Mouse (Mus musculus): ENCODE results near the gene Gbf1. TPM values are rescaled to one million over a fixed set of nuclear protein-coding genes. Genes with fewer than 3 reads are reported as not detected.
A peak's percentile ranks its signal among the peaks of the same experiment; 100 is the strongest.

The Gbf1 gene
- total and polyA plus RNA-seq, 3 experiments = 33.4 to 292 (median 111) TPM

GRCm38 (mm10) chr19:46131694-46132525 is 20.4 kb upstream of the Gbf1 start, which contains the start of gene Elovl3:
Elovl3 (plus strand) TSS chr19:46131897.
- no peak for TF ChIP-seq GATA2 (IDR thresholded peaks at IDR 0.05; ENCODE audit: borderline replicate concordance, low read depth, low read length)
- TF ChIP-seq CTCF (IDR thresholded peaks at IDR 0.05; ENCODE audit: low read depth, low read length) = no peak
- no peak for TF ChIP-seq TAL1 (conservative IDR thresholded peaks at IDR 0.05; ENCODE audit: low read depth, low read length)
- no peak for TF ChIP-seq POLR2AphosphoS5 (IDR thresholded peaks at IDR 0.05; ENCODE audit: insufficient replicate concordance, low read depth, low read length)
- TF ChIP-seq GATA1 (IDR thresholded peaks at IDR 0.05; ENCODE audit: borderline replicate concordance, low read length) = no peak
- Histone ChIP-seq H3K27me3 (ENCODE audit: insufficient read depth, low read length) (peaks cover 44% of the 10 kb centered on the region), H3K4me3 (ENCODE audit: low read depth, low read length) (no peak within 1 kb of the TSS), H3K36me3 (replicated peaks) (no peaks in the 10 kb centered on the region), H3K4me1 (ENCODE audit: insufficient read depth, low read depth, low read length) (peaks cover 14% of the 10 kb centered on the region), H3K9me3 (replicated peaks) (peaks cover 10% of the 10 kb centered on the region)
- DNase-seq (ENCODE audit: low spot score) = no peak
- no peak for ATAC-seq (ENCODE audit: extremely low read depth, insufficient number of reproducible peaks, low FRiP score, poor library complexity, severe bottlenecking)

DNA sequence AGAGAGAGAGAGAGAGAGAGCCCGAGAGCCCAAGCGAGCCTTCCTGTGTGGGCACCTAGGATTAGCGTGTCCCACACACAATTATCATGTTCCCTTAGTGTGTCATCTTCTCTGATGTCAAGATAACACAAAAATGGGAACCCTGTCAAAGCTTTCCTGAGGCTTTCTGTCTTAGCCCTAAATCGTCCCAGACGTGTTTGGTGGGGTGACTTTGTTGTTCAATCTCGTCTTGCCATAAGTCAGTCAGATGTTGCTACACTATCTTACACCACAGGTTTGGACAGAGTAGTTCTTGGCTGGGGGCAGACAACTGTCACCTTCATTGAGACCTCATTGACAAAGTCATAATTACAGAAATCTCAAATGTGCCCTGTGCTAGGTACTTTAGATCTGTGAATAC is 19.7 kb upstream of the Gbf1 start:
- no peak for TF ChIP-seq GATA2 (IDR thresholded peaks at IDR 0.05; ENCODE audit: borderline replicate concordance, low read depth, low read length)
- no peak for TF ChIP-seq POLR2AphosphoS5 (IDR thresholded peaks at IDR 0.05; ENCODE audit: insufficient replicate concordance, low read depth, low read length)
- TF ChIP-seq CTCF (IDR thresholded peaks at IDR 0.05; ENCODE audit: low read depth, low read length) = no peak
- no peak for TF ChIP-seq GATA1 (IDR thresholded peaks at IDR 0.05; ENCODE audit: borderline replicate concordance, low read length)
- no peak for TF ChIP-seq TAL1 (conservative IDR thresholded peaks at IDR 0.05; ENCODE audit: low read depth, low read length)
- H3K4me1 ChIP-seq (ENCODE audit: insufficient read depth, low read depth, low read length) = peaks cover 17% of the 10 kb centered on the region
- peaks cover 48% of the 10 kb centered on the region for H3K27me3 ChIP-seq (ENCODE audit: insufficient read depth, low read length)
- no peak overlapping the region for H3K4me3 ChIP-seq (ENCODE audit: low read depth, low read length)
- peaks cover 10% of the 10 kb centered on the region for H3K9me3 ChIP-seq (replicated peaks)
- ATAC-seq (ENCODE audit: extremely low read depth, insufficient number of reproducible peaks, low FRiP score, poor library complexity, severe bottlenecking) (no peak), DNase-seq (ENCODE audit: low spot score) (no peak)
- no peaks in the 10 kb centered on the region for H3K36me3 ChIP-seq (replicated peaks)

DNA sequence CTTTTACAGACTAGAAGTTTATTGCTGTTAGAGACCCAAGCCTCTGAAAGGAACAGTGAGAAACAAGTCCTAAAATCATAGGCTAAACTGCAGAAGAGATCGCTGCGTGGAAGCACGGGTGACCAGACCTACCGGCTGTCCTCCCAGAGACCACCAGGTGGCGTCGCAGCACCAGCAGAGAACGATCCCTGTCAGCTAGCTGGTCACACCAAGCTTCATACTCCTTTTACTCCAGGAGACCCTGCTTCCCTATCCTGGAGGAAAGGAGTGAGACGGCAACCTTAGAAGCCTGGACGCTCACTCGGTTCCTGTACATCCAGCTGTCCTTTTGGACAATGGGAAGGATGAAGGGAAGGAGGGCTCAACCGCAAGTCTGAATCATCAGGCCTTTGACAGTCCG is 17.0 kb upstream of the Gbf1 start:
- peaks cover 54% of the 10 kb centered on the region for H3K27me3 ChIP-seq (ENCODE audit: insufficient read depth, low read length)
- H3K9me3 ChIP-seq (replicated peaks) = peaks cover 10% of the 10 kb centered on the region
- DNase-seq (ENCODE audit: low spot score) (peak; percentile 45), ATAC-seq (ENCODE audit: extremely low read depth, insufficient number of reproducible peaks, low FRiP score, poor library complexity, severe bottlenecking) (peak; percentile 34; the same call in 1 of the 2 replicates)
- H3K36me3 ChIP-seq (replicated peaks) = no peaks in the 10 kb centered on the region
- peaks cover 17% of the 10 kb centered on the region for H3K4me1 ChIP-seq (ENCODE audit: insufficient read depth, low read depth, low read length)
- no peak overlapping the region for H3K4me3 ChIP-seq (ENCODE audit: low read depth, low read length)
- TF ChIP-seq GATA2 (IDR thresholded peaks at IDR 0.05; ENCODE audit: borderline replicate concordance, low read depth, low read length) = no peak
- no peak for TF ChIP-seq POLR2AphosphoS5 (IDR thresholded peaks at IDR 0.05; ENCODE audit: insufficient replicate concordance, low read depth, low read length)
- TF ChIP-seq TAL1 (conservative IDR thresholded peaks at IDR 0.05; ENCODE audit: low read depth, low read length) = no peak
- no peak for TF ChIP-seq GATA1 (IDR thresholded peaks at IDR 0.05; ENCODE audit: borderline replicate concordance, low read length)
- TF ChIP-seq CTCF (IDR thresholded peaks at IDR 0.05; ENCODE audit: low read depth, low read length) = peak; percentile 88

GRCm38 (mm10) chr19:46135789-46136638 is 16.3 kb upstream of the Gbf1 start:
- Histone ChIP-seq H3K4me3 (ENCODE audit: low read depth, low read length) (no peak overlapping the region; the same call in 1 of the 2 replicates), H3K4me1 (ENCODE audit: insufficient read depth, low read depth, low read length) (peaks cover 17% of the 10 kb centered on the region), H3K36me3 (replicated peaks) (no peaks in the 10 kb centered on the region), H3K27me3 (ENCODE audit: insufficient read depth, low read length) (peaks cover 61% of the 10 kb centered on the region), H3K9me3 (replicated peaks) (peaks cover 10% of the 10 kb centered on the region)
- TF ChIP-seq POLR2AphosphoS5 (IDR thresholded peaks at IDR 0.05; ENCODE audit: insufficient replicate concordance, low read depth, low read length) (no peak), GATA2 (IDR thresholded peaks at IDR 0.05; ENCODE audit: borderline replicate concordance, low read depth, low read length) (no peak), GATA1 (IDR thresholded peaks at IDR 0.05; ENCODE audit: borderline replicate concordance, low read length) (no peak), CTCF (IDR thresholded peaks at IDR 0.05; ENCODE audit: low read depth, low read length) (no peak), TAL1 (conservative IDR thresholded peaks at IDR 0.05; ENCODE audit: low read depth, low read length) (no peak)
- DNase-seq (ENCODE audit: low spot score) = no peak
- ATAC-seq (ENCODE audit: extremely low read depth, insufficient number of reproducible peaks, low FRiP score, poor library complexity, severe bottlenecking) = no peak

- DNase-seq (ENCODE audit: low spot score) = no peak
- peaks cover 65% of the 10 kb centered on the region for H3K27me3 ChIP-seq (ENCODE audit: insufficient read depth, low read length)
- peak overlapping the region; percentile 15; the same call in 1 of the 2 replicates for H3K4me3 ChIP-seq (ENCODE audit: low read depth, low read length)
These were observed 15.4 kb upstream of the Gbf1 start for GRCm38 (mm10) chr19:46136639-46137580.

More at GRCm38 (mm10) chr19:46136639-46137580, 15.4 kb upstream of the Gbf1 start:
- peak; percentile 22; the same call in 1 of the 2 replicates for ATAC-seq (ENCODE audit: extremely low read depth, insufficient number of reproducible peaks, low FRiP score, poor library complexity, severe bottlenecking)
- Histone ChIP-seq H3K4me1 (ENCODE audit: insufficient read depth, low read depth, low read length) (peaks cover 17% of the 10 kb centered on the region), H3K36me3 (replicated peaks) (no peaks in the 10 kb centered on the region), H3K9me3 (replicated peaks) (peaks cover 10% of the 10 kb centered on the region)
- TF ChIP-seq CTCF (IDR thresholded peaks at IDR 0.05; ENCODE audit: low read depth, low read length) = peak; percentile 48; the same call in 1 of the 2 replicates
- TF ChIP-seq TAL1 (conservative IDR thresholded peaks at IDR 0.05; ENCODE audit: low read depth, low read length) = no peak
- TF ChIP-seq GATA2 (IDR thresholded peaks at IDR 0.05; ENCODE audit: borderline replicate concordance, low read depth, low read length) = no peak

Data from G1E (cell line).